Mouse (Mus musculus) embryonic facial prominence, embryonic 14.5 days (tissue): Measurements from ENCODE around the gene Ndufa11. TPM values are rescaled to one million over a fixed set of nuclear protein-coding genes. Genes with fewer than 3 reads are reported as not detected.

Experiments
- ATAC-seq: fragments of 200-750 bp; cut with Nextera tagmentation; 2 replicates; pipeline ENCODE4 v1.8.0; 2017; ENCODE audit warnings: low read depth, moderate number of reproducible peaks, moderate TSS enrichment
- DNase-seq: peaks from one replicate; pipeline ENCODE4 v3.0.0-alpha.2; 2015; ENCODE audit warnings: low spot score
- H3K27ac ChIP-seq: fragments of 300-500 bp; sonication (generic); replicated peaks from 2 replicates; pipeline ENCODE4 v1.5.1; 2014; ENCODE audit warnings: low read depth, mild to moderate bottlenecking, low read length, moderate library complexity
- H3K27me3 ChIP-seq: fragments of 300-500 bp; sonication (generic); replicated peaks from 2 replicates; pipeline ENCODE4 v1.6.1; 2014; ENCODE audit warnings: low read length; ENCODE audit not compliant: control insufficient read depth, insufficient read depth
- H3K36me3 ChIP-seq: fragments of 300-500 bp; sonication (generic); 2 replicates; pipeline ENCODE4 v1.6.1; 2014; ENCODE audit warnings: low read length, mixed read lengths; ENCODE audit not compliant: control insufficient read depth, insufficient read depth
- H3K4me1 ChIP-seq: fragments of 300-500 bp; sonication (generic); 2 replicates; pipeline ENCODE4 v1.6.1; 2014; ENCODE audit warnings: antibody characterized with exemption, low read length; ENCODE audit not compliant: control insufficient read depth, insufficient read depth
- H3K4me2 ChIP-seq: fragments of 300-500 bp; sonication (generic); 2 replicates; pipeline ENCODE4 v1.6.1; 2014; ENCODE audit warnings: low read depth, mild to moderate bottlenecking, low read length, moderate library complexity, mixed read lengths
- H3K4me3 ChIP-seq: fragments of 300-500 bp; sonication (generic); 2 replicates; pipeline ENCODE4 v1.5.1; 2014; ENCODE audit warnings: low read depth, mild to moderate bottlenecking, low read length
- H3K9ac ChIP-seq: fragments of 300-500 bp; sonication (generic); 2 replicates; pipeline ENCODE4 v1.6.1; 2014; ENCODE audit warnings: low read depth, mild to moderate bottlenecking, low read length, moderate library complexity, mixed read lengths
- H3K9me3 ChIP-seq: fragments of 300-500 bp; sonication (generic); 2 replicates; pipeline ENCODE4 v1.6.1; 2016; ENCODE audit warnings: low read length; ENCODE audit not compliant: control insufficient read depth
- WGBS: fragments of 180-500 bp; shearing (Covaris S2); extraction: QIAGEN DNeasy Blood & Tissue Kit; methylation state at CpG from one replicate; pipeline ENCODE4 v1.1.7; 2014; 5-methylcytosine and 5-hydroxymethylcytosine counted together
- polyA plus RNA-seq: library from polyadenylated mRNA; unstranded; fragments of >200 nt; fragmentation: Nextera tagmentation; extraction: Ambion mirVana; gene quantifications from 2 replicates; pipeline ENCODE4 v1.2.1, GENCODE M21; 2014

Ndufa11 gene
- polyA plus RNA-seq, 1 experiment from 2014 or later, result 466 TPM

DNA sequence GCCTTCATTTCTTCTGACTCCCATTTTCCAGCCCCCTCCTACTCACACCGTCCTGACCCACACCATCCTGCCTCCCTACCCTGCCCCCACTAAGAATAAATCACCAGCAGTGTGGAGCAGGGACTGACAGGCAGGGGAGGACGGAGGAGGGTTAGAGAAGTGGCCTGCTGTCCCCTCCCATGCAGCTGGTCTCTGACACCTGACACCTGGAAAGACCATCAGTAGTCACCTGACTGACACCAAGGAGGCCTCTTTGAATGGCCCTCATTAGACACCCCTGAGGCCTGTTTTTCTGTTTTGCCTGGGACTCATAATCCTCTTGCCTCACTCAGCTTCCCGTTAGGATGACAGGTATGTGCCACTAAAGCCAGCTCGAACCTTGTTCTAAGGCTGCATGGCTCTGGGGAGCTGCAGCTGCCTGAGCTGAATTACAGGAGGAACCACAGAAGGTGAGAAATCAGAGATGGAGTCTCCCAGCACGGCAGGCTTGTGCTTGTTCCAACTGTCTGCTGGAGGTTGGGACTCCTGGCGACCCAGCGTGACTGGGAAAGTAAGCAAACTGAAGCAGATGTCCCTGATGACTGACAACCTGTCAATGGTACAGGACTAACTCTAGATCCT lies 9.6 kb downstream of the Ndufa11 start:
- Histone ChIP-seq H3K4me3 (no peak overlapping the region), H3K4me2 (no peak overlapping the region), H3K4me1 (peaks cover 5% of the 10 kb centered on the region), H3K36me3 (peaks cover 29% of the 10 kb centered on the region), H3K27me3 (no peaks in the 10 kb centered on the region), H3K9ac (no peak overlapping the region), H3K27ac (peak overlapping the region; percentile 41), H3K9me3 (no peaks in the 10 kb centered on the region)
- DNase-seq (peak; percentile 62), ATAC-seq (peak; percentile 58)
- WGBS, result 18% methylated on average over 7 of the region's 7 CpGs

DNA sequence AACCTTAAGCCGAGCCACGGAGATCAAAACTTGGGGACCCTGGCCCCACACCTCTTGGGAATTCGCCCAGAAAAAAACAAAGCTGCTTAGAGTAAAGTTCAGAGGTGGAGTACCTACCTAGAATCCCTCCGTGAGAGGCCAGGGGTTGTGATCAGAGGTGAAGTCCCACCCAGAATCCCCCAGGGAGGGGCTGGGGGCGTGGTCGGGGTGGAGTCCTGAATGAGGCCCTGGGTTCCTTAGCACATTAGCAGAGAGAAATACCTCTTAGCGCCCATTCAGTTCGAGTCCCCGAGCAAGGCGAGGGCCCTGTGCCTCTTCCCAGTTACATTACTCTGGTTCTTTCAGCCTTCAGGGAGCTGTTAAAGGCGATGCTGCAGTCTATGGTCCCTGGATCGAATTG lies 10.1 kb downstream of the Ndufa11 start:
- no peaks in the 10 kb centered on the region for H3K27me3 ChIP-seq
- H3K4me1 ChIP-seq, result peaks cover 5% of the 10 kb centered on the region
- peak; percentile 44 for DNase-seq
- no peak overlapping the region for H3K9ac ChIP-seq
- H3K9me3 ChIP-seq, result no peaks in the 10 kb centered on the region
- H3K36me3 ChIP-seq, result peaks cover 23% of the 10 kb centered on the region
- peak overlapping the region; percentile 8; the same call in 1 of the 2 replicates for H3K4me2 ChIP-seq
- no peak overlapping the region for H3K4me3 ChIP-seq
- ATAC-seq, result peak; percentile 19
- 7% methylated on average over 12 of the region's 12 CpGs for WGBS
- 0 out of 2 replicates have a peak overlapping the region, but pooled peaks have one; percentile 41 for H3K27ac ChIP-seq

DNA sequence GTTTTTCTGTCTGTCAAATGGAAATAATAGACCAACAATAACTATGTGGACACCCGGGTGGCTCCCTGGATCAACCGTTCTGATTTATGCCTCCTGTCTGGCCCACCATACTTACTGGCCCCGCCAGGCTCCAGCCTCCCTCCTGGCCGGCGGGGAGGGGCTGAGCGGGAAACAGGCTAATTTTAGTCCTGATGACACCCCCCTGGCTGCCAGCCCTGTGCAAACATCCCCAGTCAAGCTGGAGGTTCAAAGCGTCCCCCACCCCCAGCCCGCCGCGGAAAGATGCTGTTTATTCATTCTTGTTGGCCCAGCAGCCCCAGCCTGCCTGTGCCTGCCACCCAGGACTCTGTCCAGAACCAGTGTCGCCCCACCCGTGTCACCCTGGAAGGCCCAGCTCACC lies 10.6 kb downstream of the Ndufa11 start:
- no peaks in the 10 kb centered on the region for H3K9me3 ChIP-seq
- no peak overlapping the region for H3K4me3 ChIP-seq
- WGBS, result 22% methylated on average over 11 of the region's 12 CpGs
- 0 out of 2 replicates have a peak overlapping the region, but pooled peaks have one; percentile 8 for H3K4me2 ChIP-seq
- no peaks in the 10 kb centered on the region for H3K27me3 ChIP-seq
- H3K9ac ChIP-seq, result no peak overlapping the region
- H3K36me3 ChIP-seq, result peaks cover 19% of the 10 kb centered on the region
- DNase-seq, result peak; percentile 47
- peaks cover 5% of the 10 kb centered on the region for H3K4me1 ChIP-seq
- no peak for ATAC-seq
- H3K27ac ChIP-seq, result no peak overlapping the region

DNA sequence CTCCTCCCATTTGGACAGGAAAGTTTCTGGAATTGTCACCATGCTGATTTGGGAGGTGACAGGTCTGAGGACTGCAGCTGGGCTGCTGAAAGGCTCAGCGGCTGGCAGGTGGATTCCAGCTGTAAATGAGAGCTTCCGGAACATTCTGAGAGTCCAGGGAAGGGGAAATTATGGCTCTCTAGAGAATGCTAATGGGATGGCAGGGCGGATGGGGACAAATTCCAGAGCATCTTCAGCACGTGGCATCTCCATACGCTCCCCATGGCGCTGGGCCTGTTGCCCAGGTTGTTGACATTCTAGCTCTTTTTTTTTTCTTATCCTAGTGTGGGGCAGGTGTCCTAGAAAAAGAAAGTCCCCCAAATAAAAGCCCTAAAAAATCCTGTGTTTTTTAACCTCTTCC lies 11.6 kb downstream of the Ndufa11 start:
- Histone ChIP-seq H3K9me3 (no peaks in the 10 kb centered on the region), H3K4me2 (no peak overlapping the region), H3K4me3 (no peak overlapping the region), H3K36me3 (0 out of 2 replicates have a peak, but pooled peaks cover 9% of the 10 kb centered on the region), H3K27me3 (no peaks in the 10 kb centered on the region), H3K9ac (no peak overlapping the region), H3K4me1 (peaks cover 5% of the 10 kb centered on the region), H3K27ac (no peak overlapping the region)
- 42% methylated on average over 6 of the region's 6 CpGs for WGBS
- ATAC-seq (no peak), DNase-seq (no peak)

DNA sequence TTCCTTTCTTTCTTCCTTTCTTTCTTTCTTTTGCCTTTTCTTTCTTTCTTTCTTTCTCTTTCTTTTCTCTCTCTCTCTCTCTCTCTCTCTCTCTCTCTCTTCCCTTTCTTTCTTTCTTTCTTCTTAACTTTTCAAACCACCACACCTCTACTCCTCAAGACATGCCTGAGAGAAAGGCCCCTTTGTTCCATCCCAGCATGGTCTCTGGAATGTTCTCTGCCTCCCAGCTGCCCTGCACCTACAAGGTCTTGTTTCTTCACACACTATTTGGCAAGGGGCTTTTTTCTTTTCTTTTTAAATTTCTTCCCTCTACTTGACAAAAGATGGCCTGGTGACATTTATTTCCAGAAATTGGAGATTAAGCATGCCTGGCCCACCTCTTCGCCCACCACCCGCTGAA lies 12.1 kb downstream of the Ndufa11 start:
- Histone ChIP-seq H3K4me2 (no peak overlapping the region), H3K4me3 (no peak overlapping the region), H3K36me3 (0 out of 2 replicates have a peak, but pooled peaks cover 4% of the 10 kb centered on the region), H3K9ac (no peak overlapping the region), H3K9me3 (no peaks in the 10 kb centered on the region), H3K27ac (no peak overlapping the region), H3K27me3 (no peaks in the 10 kb centered on the region), H3K4me1 (peaks cover 5% of the 10 kb centered on the region)
- ATAC-seq (no peak), DNase-seq (no peak)
- 62% methylated on average over 2 of the region's 2 CpGs for WGBS

DNA sequence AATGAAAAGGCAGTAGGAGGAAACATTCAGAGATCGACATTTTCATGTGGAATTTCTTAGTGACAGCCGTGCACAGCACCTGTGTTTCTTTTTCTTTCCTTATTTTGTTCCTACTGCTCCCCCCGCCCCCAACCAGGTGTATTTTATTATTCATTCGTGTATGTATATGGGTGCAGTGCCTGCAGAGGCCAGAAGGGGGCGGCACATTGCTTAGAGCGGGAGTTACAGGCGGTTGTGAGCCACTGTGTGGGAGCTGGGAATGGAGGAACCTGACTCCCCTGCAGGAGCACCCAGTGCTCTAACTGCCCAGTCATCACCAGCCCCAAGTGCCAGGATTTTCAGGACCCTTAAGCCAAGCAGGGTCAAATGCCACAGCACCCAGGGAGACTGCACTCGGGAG lies 19.0 kb downstream of the Ndufa11 start:
- DNase-seq, result no peak
- WGBS, result 47% methylated on average over 8 of the region's 8 CpGs

DNA sequence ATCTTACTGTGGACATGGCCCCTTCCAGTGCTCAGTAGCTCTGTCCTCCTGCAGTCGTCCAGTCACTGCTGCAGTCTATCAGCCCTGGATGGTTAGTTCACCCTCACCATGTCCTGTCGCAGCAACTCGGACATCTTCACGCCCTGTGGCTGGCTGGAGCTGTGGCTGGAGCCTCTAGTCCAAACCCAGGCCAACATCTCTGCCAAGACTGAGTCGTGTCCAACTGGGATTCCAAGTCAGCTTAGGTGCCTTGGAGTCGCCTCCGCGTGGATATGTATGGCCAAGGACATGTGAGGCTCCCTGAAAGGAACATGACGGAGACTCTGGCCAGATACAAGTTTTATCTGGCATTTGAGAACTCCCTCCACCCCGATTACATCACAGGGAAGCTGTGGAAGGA lies 20.7 kb downstream of the Ndufa11 start:
- Histone ChIP-seq H3K4me3 (no peak overlapping the region), H3K9ac (no peak overlapping the region), H3K4me2 (no peak overlapping the region), H3K4me1 (no peaks in the 10 kb centered on the region), H3K36me3 (no peaks in the 10 kb centered on the region), H3K9me3 (no peaks in the 10 kb centered on the region), H3K27ac (no peak overlapping the region), H3K27me3 (no peaks in the 10 kb centered on the region)
- WGBS, result 82% methylated on average over 10 of the region's 10 CpGs
- DNase-seq, result no peak
- no peak for ATAC-seq

More for the DNA sequence above, 19.0 kb downstream of the Ndufa11 start:
- H3K9ac ChIP-seq, result no peak overlapping the region
- no peak overlapping the region for H3K4me2 ChIP-seq
- H3K9me3 ChIP-seq, result no peaks in the 10 kb centered on the region
- ATAC-seq, result no peak
- H3K4me1 ChIP-seq, result no peaks in the 10 kb centered on the region
- H3K27me3 ChIP-seq, result no peaks in the 10 kb centered on the region
- no peaks in the 10 kb centered on the region for H3K36me3 ChIP-seq
- H3K27ac ChIP-seq, result no peak overlapping the region
- H3K4me3 ChIP-seq, result no peak overlapping the region

DNA sequence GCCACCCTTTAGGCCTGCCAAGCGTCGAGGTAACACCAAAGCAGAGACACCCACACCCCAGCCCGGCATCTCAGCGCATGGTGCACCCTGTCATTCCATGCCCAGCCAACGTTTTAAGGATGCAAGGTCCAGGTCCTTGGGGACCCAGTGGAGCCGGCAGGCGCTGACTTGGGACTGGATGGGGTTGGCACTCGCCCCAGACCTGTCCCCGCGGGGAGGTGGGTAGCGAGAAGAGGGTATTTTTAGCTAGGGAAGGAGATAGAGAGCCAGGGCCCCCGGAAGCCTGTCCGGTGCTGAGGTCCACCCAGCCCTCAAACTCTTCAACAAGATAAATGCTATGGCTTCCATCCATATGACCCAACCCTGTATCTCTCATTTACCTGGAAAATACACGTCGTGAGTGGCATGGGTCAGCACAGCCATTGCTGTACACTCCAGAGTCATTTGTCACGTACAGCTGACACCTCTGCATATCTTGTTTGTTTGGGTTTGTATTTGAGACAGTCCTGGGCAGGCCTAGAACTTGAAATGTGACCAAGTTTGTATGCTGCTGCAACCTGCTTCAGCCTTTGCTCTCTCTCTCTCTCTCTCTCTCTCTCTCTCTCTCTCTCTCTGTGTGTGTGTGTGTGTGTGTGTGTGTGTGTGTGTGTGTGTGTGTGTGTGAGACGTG lies 22.7 kb downstream of the Ndufa11 start:
- WGBS, result 87% methylated on average over 17 of the region's 17 CpGs
- no peaks in the 10 kb centered on the region for H3K36me3 ChIP-seq
- H3K4me2 ChIP-seq, result no peak overlapping the region
- DNase-seq, result no peak
- H3K27ac ChIP-seq, result no peak overlapping the region
- no peak for ATAC-seq
- no peaks in the 10 kb centered on the region for H3K27me3 ChIP-seq
- H3K4me1 ChIP-seq, result no peaks in the 10 kb centered on the region
- H3K9me3 ChIP-seq, result no peaks in the 10 kb centered on the region
- no peak overlapping the region for H3K9ac ChIP-seq
- no peak overlapping the region for H3K4me3 ChIP-seq

DNA sequence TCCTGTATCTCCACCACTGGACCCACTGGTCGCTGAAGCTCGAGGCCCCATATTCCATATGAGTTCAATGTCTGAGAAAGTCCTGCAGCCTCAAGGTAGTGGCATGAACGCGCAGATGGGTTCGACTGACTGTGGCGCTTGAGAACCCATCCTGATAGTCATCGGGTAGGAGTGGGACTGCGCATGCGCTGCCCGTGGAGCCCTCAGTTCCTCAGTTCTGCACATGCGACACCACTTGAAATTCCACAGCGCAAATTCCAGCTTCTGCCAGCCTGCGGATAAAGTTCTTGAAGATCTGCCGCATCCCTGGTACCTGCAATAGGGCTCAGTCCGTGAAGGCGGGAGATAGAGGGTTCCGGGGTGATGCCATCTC lies 23.2 kb downstream of the Ndufa11 start:
- H3K27me3 ChIP-seq, result no peaks in the 10 kb centered on the region
- WGBS, result 82% methylated on average over 17 of the region's 17 CpGs
- H3K9me3 ChIP-seq, result no peaks in the 10 kb centered on the region
- H3K4me3 ChIP-seq, result no peak overlapping the region
- no peak for DNase-seq
- no peaks in the 10 kb centered on the region for H3K4me1 ChIP-seq
- H3K36me3 ChIP-seq, result no peaks in the 10 kb centered on the region
- no peak overlapping the region for H3K9ac ChIP-seq
- no peak for ATAC-seq
- H3K27ac ChIP-seq, result no peak overlapping the region
- no peak overlapping the region for H3K4me2 ChIP-seq
